Mouse (Mus musculus) embryonic fibroblast, embryonic 13.5 days (primary cell): ENCODE measurements around the gene Cdk19. TPM values are rescaled to one million over a fixed set of nuclear protein-coding genes. Genes with fewer than 3 reads are reported as not detected.

ENCODE experiments used
- H3K27ac ChIP-seq: 2 replicates; pipeline ENCODE4 v1.5.1; 2012; ENCODE audit warnings: low read length, control low read depth, inconsistent platforms; ENCODE audit not compliant: insufficient read depth
- H3K4me1 ChIP-seq: 2 replicates; pipeline ENCODE4 v1.6.1; 2011; ENCODE audit warnings: low read length; ENCODE audit not compliant: control insufficient read depth, insufficient read depth
- H3K4me3 ChIP-seq: 2 replicates; pipeline ENCODE4 v1.5.1; 2011; ENCODE audit warnings: mild to moderate bottlenecking, control low read depth, low read length; ENCODE audit not compliant: insufficient read depth
- CTCF ChIP-seq: IDR thresholded peaks from 2 replicates; pipeline ENCODE4 v1.5.1; 2011; ENCODE audit warnings: mild to moderate bottlenecking, control low read depth, low read length, moderate library complexity, borderline replicate concordance; ENCODE audit not compliant: insufficient read depth
- POLR2A ChIP-seq: IDR thresholded peaks from 2 replicates; pipeline ENCODE4 v1.6.1; 2011; ENCODE audit warnings: low read depth, mild to moderate bottlenecking, control low read depth, low read length, moderate library complexity
- polyA plus RNA-seq: library from polyadenylated mRNA; stranded (reverse); fragments of >200 nt; gene quantifications from 2 replicates; pipeline ENCODE4 v1.2.4, GENCODE M21; 2011; ENCODE audit warnings: low read depth; ENCODE audit not compliant: missing spikeins, insufficient read length

The Cdk19 gene
- polyA plus RNA-seq, 1 experiment: 18.8 TPM

GRCm38 (mm10) chr10:40385397-40385796 lies 46.0 kb downstream of the Cdk19 start:
- no peak overlapping the region for H3K27ac ChIP-seq
- no peak overlapping the region for H3K4me3 ChIP-seq
- TF ChIP-seq CTCF: no peak
- no peak for TF ChIP-seq POLR2A
- H3K4me1 ChIP-seq: no peaks in the 10 kb centered on the region

- Histone ChIP-seq H3K4me1 (no peaks in the 10 kb centered on the region), H3K4me3 (no peak overlapping the region), H3K27ac (no peak overlapping the region)
- no peak for TF ChIP-seq POLR2A
- TF ChIP-seq CTCF: no peak
Measured at GRCm38 (mm10) chr10:40386126-40386525, 46.8 kb downstream of the Cdk19 start.

GRCm38 (mm10) chr10:40393447-40394143 lies 54.2 kb downstream of the Cdk19 start:
- Histone ChIP-seq H3K4me1 (no peaks in the 10 kb centered on the region), H3K4me3 (no peak overlapping the region), H3K27ac (no peak overlapping the region)
- TF ChIP-seq POLR2A (no peak), CTCF (no peak)

- H3K27ac ChIP-seq: no peak overlapping the region
Measured at GRCm38 (mm10) chr10:40398842-40399241, 59.5 kb downstream of the Cdk19 start.

GRCm38 (mm10) chr10:40399328-40399727 lies 60.0 kb downstream of the Cdk19 start:
- no peak overlapping the region for H3K4me3 ChIP-seq
- H3K27ac ChIP-seq: no peak overlapping the region
- H3K4me1 ChIP-seq: no peaks in the 10 kb centered on the region

More at GRCm38 (mm10) chr10:40398842-40399241, 59.5 kb downstream of the Cdk19 start:
- no peaks in the 10 kb centered on the region for H3K4me1 ChIP-seq
- TF ChIP-seq POLR2A (no peak), CTCF (no peak)
- no peak overlapping the region for H3K4me3 ChIP-seq

GRCm38 (mm10) chr10:40400293-40400692 lies 60.9 kb downstream of the Cdk19 start:
- Histone ChIP-seq H3K27ac (no peak overlapping the region), H3K4me1 (no peaks in the 10 kb centered on the region), H3K4me3 (no peak overlapping the region)
- TF ChIP-seq CTCF: no peak
- TF ChIP-seq POLR2A: no peak

More at GRCm38 (mm10) chr10:40399328-40399727, 60.0 kb downstream of the Cdk19 start:
- TF ChIP-seq CTCF (no peak), POLR2A (no peak)

- no peaks in the 10 kb centered on the region for H3K4me1 ChIP-seq
- TF ChIP-seq POLR2A: no peak
- no peak for TF ChIP-seq CTCF
- no peak overlapping the region for H3K4me3 ChIP-seq
- no peak overlapping the region for H3K27ac ChIP-seq
Measured at GRCm38 (mm10) chr10:40406655-40407054, 67.3 kb downstream of the Cdk19 start.

- no peak overlapping the region for H3K27ac ChIP-seq
- no peaks in the 10 kb centered on the region for H3K4me1 ChIP-seq
- no peak overlapping the region for H3K4me3 ChIP-seq
- TF ChIP-seq CTCF (no peak), POLR2A (no peak)
Measured at GRCm38 (mm10) chr10:40409336-40409735, 70.0 kb downstream of the Cdk19 start.

GRCm38 (mm10) chr10:40411370-40411769 lies 72.0 kb downstream of the Cdk19 start:
- no peak overlapping the region for H3K4me3 ChIP-seq
- no peaks in the 10 kb centered on the region for H3K4me1 ChIP-seq
- H3K27ac ChIP-seq: no peak overlapping the region
- no peak for TF ChIP-seq POLR2A
- no peak for TF ChIP-seq CTCF

GRCm38 (mm10) chr10:40416944-40417343 lies 77.6 kb downstream of the Cdk19 start:
- no peak for TF ChIP-seq POLR2A
- no peak for TF ChIP-seq CTCF
- H3K4me1 ChIP-seq: 0 out of 2 replicates have a peak, but pooled peaks cover 4% of the 10 kb centered on the region
- H3K27ac ChIP-seq: no peak overlapping the region
- no peak overlapping the region for H3K4me3 ChIP-seq
